Mouse (Mus musculus) MEL (cell line): ENCODE results near the gene Itsn1. TPM values are rescaled to one million over a fixed set of nuclear protein-coding genes. Genes with fewer than 3 reads are reported as not detected.

ENCODE experiments used
- DNase-seq: peaks from one replicate; pipeline ENCODE4 v3.0.0; 2011; ENCODE audit warnings: low read depth, low spot score
- H3K27ac ChIP-seq: 2 replicates; pipeline ENCODE4 v1.5.1; 2012; ENCODE audit warnings: low read depth, mild to moderate bottlenecking, control low read depth, low read length, moderate library complexity; ENCODE audit not compliant: control insufficient read depth
- H3K27me3 ChIP-seq, 2 experiments: fragments of 150-350 bp in 1 of 2; sonication (generic) in 1 of 2; 2 replicates each; pipeline ENCODE4 v1.6.1; 2012; ENCODE audit warnings: low read length in 2 of 2, mild to moderate bottlenecking in 2 of 2, improper control_type of control experiment in 1 of 2, moderate library complexity in 1 of 2; ENCODE audit not compliant: insufficient read depth in 2 of 2, control insufficient read depth in 1 of 2
- H3K36me3 ChIP-seq, 2 experiments: 2 replicates each; pipeline ENCODE4 v1.6.1; 2012 to 2014; ENCODE audit warnings: low read length in 2 of 2, improper control_type of control experiment in 1 of 2, inconsistent platforms in 1 of 2, mild to moderate bottlenecking in 1 of 2; ENCODE audit not compliant: insufficient read depth in 2 of 2, control insufficient read depth in 1 of 2
- H3K4me1 ChIP-seq, 2 experiments: fragments of 150-350 bp in 1 of 2; sonication (generic) in 1 of 2; 2 replicates each; pipeline ENCODE4 v1.6.1; 2012; ENCODE audit warnings: low read length in 2 of 2, improper control_type of control experiment in 1 of 2, mild to moderate bottlenecking in 1 of 2; ENCODE audit not compliant: insufficient read depth in 2 of 2, control insufficient read depth in 1 of 2
- H3K4me3 ChIP-seq, 2 experiments: fragments of 150-350 bp in 1 of 2; sonication (generic) in 1 of 2; 2 replicates each; pipeline ENCODE4 v1.5.1; 2012; ENCODE audit warnings: low read depth in 2 of 2, low read length in 2 of 2, mild to moderate bottlenecking in 2 of 2, moderate library complexity in 2 of 2, control low read depth in 1 of 2, improper control_type of control experiment in 1 of 2; ENCODE audit not compliant: control insufficient read depth in 1 of 2, insufficient read depth in 1 of 2
- H3K79me2 ChIP-seq: 2 replicates; pipeline ENCODE4 v1.6.1; 2012; ENCODE audit warnings: mild to moderate bottlenecking, low read length, moderate library complexity; ENCODE audit not compliant: control insufficient read depth, poor library complexity, insufficient read depth
- H3K9ac ChIP-seq: 2 replicates; pipeline ENCODE4 v1.6.1; 2012; ENCODE audit warnings: low read depth, mild to moderate bottlenecking, control low read depth, low read length, moderate library complexity; ENCODE audit not compliant: control insufficient read depth, poor library complexity, severe bottlenecking
- H3K9me3 ChIP-seq: fragments of 150-350 bp; sonication (generic); replicated peaks from 2 replicates; pipeline ENCODE4 v1.6.1; 2012; ENCODE audit warnings: mild to moderate bottlenecking, low read length, improper control_type of control experiment, moderate library complexity; ENCODE audit not compliant: insufficient read depth
- CHD1 ChIP-seq: IDR thresholded peaks from 2 replicates; pipeline ENCODE4 v1.6.1; 2012; ENCODE audit warnings: low read depth, mild to moderate bottlenecking, inconsistent platforms, low read length, improper control_type of control experiment
- CHD2 ChIP-seq: IDR thresholded peaks from 2 replicates; pipeline ENCODE4 v1.6.1; 2011; ENCODE audit warnings: low read length, improper control_type of control experiment
- GATA1 ChIP-seq: IDR thresholded peaks from 2 replicates; pipeline ENCODE4 v1.6.1; 2011; ENCODE audit warnings: low read depth, low read length, improper control_type of control experiment
- KAT2A ChIP-seq: conservative IDR thresholded peaks from 2 replicates; pipeline ENCODE4 v1.6.1; 2012; ENCODE audit warnings: low read depth, low read length, improper control_type of control experiment, inconsistent platforms
- MAX ChIP-seq: IDR thresholded peaks from 2 replicates; pipeline ENCODE4 v1.6.1; 2011; ENCODE audit warnings: low read length, improper control_type of control experiment
- NELFE ChIP-seq: IDR thresholded peaks from 2 replicates; pipeline ENCODE4 v1.6.1; 2011; ENCODE audit warnings: low read depth, low read length, improper control_type of control experiment
- POLR2A ChIP-seq, 2 experiments: IDR thresholded peaks; 2 replicates each; pipeline ENCODE4 v1.6.1; 2011 to 2012; ENCODE audit warnings: low read length in 2 of 2, mild to moderate bottlenecking in 2 of 2, control low read depth in 1 of 2, improper control_type of control experiment in 1 of 2, low read depth in 1 of 2, moderate library complexity in 1 of 2; ENCODE audit not compliant: control insufficient read depth in 1 of 2, insufficient read depth in 1 of 2, poor library complexity in 1 of 2
- POLR2AphosphoS2 ChIP-seq: IDR thresholded peaks from 2 replicates; pipeline ENCODE4 v1.6.1; 2011; ENCODE audit warnings: low read length, improper control_type of control experiment
- RAD21 ChIP-seq: IDR thresholded peaks from 2 replicates; pipeline ENCODE4 v1.6.1; 2011; ENCODE audit warnings: mild to moderate bottlenecking, low read depth, low read length, improper control_type of control experiment
- TAL1 ChIP-seq: IDR thresholded peaks from 2 replicates; pipeline ENCODE4 v1.6.1; 2012; ENCODE audit warnings: mild to moderate bottlenecking, inconsistent platforms, low read length, moderate library complexity, mixed read lengths
- USF1 ChIP-seq: IDR thresholded peaks from 2 replicates; pipeline ENCODE4 v1.6.1; 2014; ENCODE audit warnings: low read depth, mild to moderate bottlenecking, inconsistent platforms, low read length, improper control_type of control experiment, moderate library complexity
- USF2 ChIP-seq, 2 experiments: IDR thresholded peaks; 2 replicates each; pipeline ENCODE4 v1.6.1; 2011 to 2012; ENCODE audit warnings: improper control_type of control experiment in 2 of 2, low read length in 2 of 2, borderline replicate concordance in 1 of 2, inconsistent platforms in 1 of 2, low read depth in 1 of 2, mild to moderate bottlenecking in 1 of 2; ENCODE audit not compliant: insufficient read depth in 1 of 2
- ZNF384 ChIP-seq: IDR thresholded peaks from 2 replicates; pipeline ENCODE4 v1.6.1; 2012; ENCODE audit warnings: low read depth, mild to moderate bottlenecking, inconsistent platforms, low read length, improper control_type of control experiment
- polyA plus RNA-seq, 2 experiments: library from polyadenylated mRNA; stranded (reverse) in 1 of 2; unstranded in 1 of 2; fragments of >175 nt in 1 of 2; fragments of >200 nt in 1 of 2; gene quantifications; 2 replicates each; pipeline versions ENCODE4 v1.2.1 to v1.2.4; 2012; ENCODE audit warnings: low replicate concordance in 2 of 2, low read depth in 1 of 2; ENCODE audit not compliant: insufficient read length in 2 of 2, insufficient read depth in 1 of 2, missing spikeins in 1 of 2
- total RNA-seq: library from RNA; depleted of rRNA; stranded (reverse); fragments of 300-350 nt; gene quantifications from 2 replicates; pipeline ENCODE4 v1.2.3, GENCODE M21; 2012

Gene Itsn1
- total and polyA plus RNA-seq, 3 experiments = 14.7 to 36.5 TPM; not detected in 1

DNA sequence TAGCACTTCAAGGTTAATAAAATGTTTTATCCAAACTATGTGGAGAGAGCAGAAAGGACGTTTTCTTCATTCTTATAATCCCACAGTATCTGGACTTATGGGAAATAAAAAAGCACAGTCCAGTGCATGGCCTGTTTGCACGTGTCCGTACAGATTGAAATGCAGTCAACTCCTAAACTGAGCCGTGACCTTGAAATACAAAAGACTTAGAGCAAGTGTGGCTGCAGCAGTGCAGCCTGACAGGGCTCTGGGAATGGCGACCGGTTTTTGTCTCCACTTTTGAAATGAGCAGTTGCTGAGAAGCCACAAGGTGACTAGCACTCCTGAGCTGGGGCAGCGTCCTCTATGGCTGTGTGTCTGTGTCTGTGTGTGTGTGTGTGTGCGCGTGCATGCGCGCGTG is 124.1 kb downstream of the Itsn1 start:
- Histone ChIP-seq H3K9me3 (no peaks in the 10 kb centered on the region), H3K79me2 (no peaks in the 10 kb centered on the region), H3K9ac (no peak overlapping the region), H3K27ac (no peak overlapping the region), H3K27me3 (no peaks in the 10 kb centered on the region), H3K4me3 (no peak overlapping the region)
- no peak for DNase-seq
- no peak for TF ChIP-seq POLR2A (IDR thresholded peaks at IDR 0.05; ENCODE audit: control insufficient read depth in 1 of 2, insufficient read depth in 1 of 2, low read depth in 1 of 2, low read length in 2 of 2, poor library complexity in 1 of 2)
- TF ChIP-seq TAL1 = no peak
- TF ChIP-seq MAX = no peak
- TF ChIP-seq GATA1 = no peak
- TF ChIP-seq USF2 (IDR thresholded peaks at IDR 0.05; ENCODE audit: borderline replicate concordance in 1 of 2, insufficient read depth in 1 of 2, low read depth in 1 of 2, low read length in 2 of 2) = no peak
- no peak for TF ChIP-seq CHD1
- TF ChIP-seq USF1 = no peak
- no peak for TF ChIP-seq KAT2A
- TF ChIP-seq, all 39 proteins: peak for 0
- Histone ChIP-seq H3K4me1 (no peaks in the 10 kb centered on the region), H3K36me3 (no peaks in the 10 kb centered on the region)

GRCm38 (mm10) chr16:91858695-91859094 is 129.6 kb downstream of the Itsn1 start:
- Histone ChIP-seq H3K27me3 (no peaks in the 10 kb centered on the region), H3K4me1 (peaks cover 0 to under 1% of the 10 kb centered on the region in 2 experiments; a peak in 1 of 4 replicates), H3K36me3 (no peaks in the 10 kb centered on the region), H3K9me3 (no peaks in the 10 kb centered on the region), H3K79me2 (no peaks in the 10 kb centered on the region), H3K4me3 (no peak overlapping the region), H3K9ac (no peak overlapping the region), H3K27ac (no peak overlapping the region)
- no peak for DNase-seq
- no peak for TF ChIP-seq POLR2AphosphoS2

- H3K4me1 ChIP-seq = peaks cover 5% of the 10 kb centered on the region in 2 experiments
- no peaks in the 10 kb centered on the region for H3K79me2 ChIP-seq
- no peaks in the 10 kb centered on the region for H3K27me3 ChIP-seq
- TF ChIP-seq RAD21 (no peak), NELFE (no peak), TAL1 (no peak), CHD2 (no peak), ZNF384 (no peak)
- H3K9ac ChIP-seq = no peak overlapping the region
- H3K4me3 ChIP-seq = no peak overlapping the region
- no peak overlapping the region for H3K27ac ChIP-seq
- H3K9me3 ChIP-seq = no peaks in the 10 kb centered on the region
- peaks cover 0 to 3% of the 10 kb centered on the region in 2 experiments; a peak in 2 of 4 replicates for H3K36me3 ChIP-seq
- DNase-seq = no peak
Observed at GRCm38 (mm10) chr16:91859203-91859602, 130.1 kb downstream of the Itsn1 start.
